Mouse (Mus musculus): ENCODE results near the gene Abi3. TPM values are rescaled to one million over a fixed set of nuclear protein-coding genes. Genes with fewer than 3 reads are reported as not detected.
A peak's percentile ranks its signal among the peaks of the same experiment; 100 is the strongest.

Abi3 gene
- total and polyA plus RNA-seq, 3 experiments, result 24.4 to 74.5 (median 31.4) TPM

GRCm38 (mm10) chr11:95814101-95814500, 28.2 kb downstream of the Abi3 start:
- TF ChIP-seq MEF2A (IDR thresholded peaks at IDR 0.05; ENCODE audit: borderline replicate concordance, low read depth, low read length), result no peak
- TF ChIP-seq RCOR1 (conservative IDR thresholded peaks at IDR 0.05; ENCODE audit: low read depth, low read length), result no peak
- no peak for TF ChIP-seq BHLHE40 (IDR thresholded peaks at IDR 0.05; ENCODE audit: low read depth, low read length)
- no peak for DNase-seq (ENCODE audit: extremely low read depth)
- no peak overlapping the region for H3K27ac ChIP-seq (ENCODE audit: insufficient read depth, low read depth)
- no peaks in the 10 kb centered on the region for H3K36me3 ChIP-seq (replicated peaks in 1 of 2; ENCODE audit: control insufficient read depth in 1 of 2, insufficient read depth in 1 of 2, low read length in 1 of 2)
- dilution Hi-C loops (cut with MboI; ENCODE audit: extremely low pct_ligation_motif_present, extremely low pct_unique_long_range_greater_than_20kb, low sequenced_read_pairs), result no loop called here
- no peak overlapping the region for H3K4me3 ChIP-seq (replicated peaks in 1 of 3; ENCODE audit: low read depth in 2 of 3, low read length in 2 of 3, poor library complexity in 1 of 3)
- no peak overlapping the region for H3K9ac ChIP-seq (ENCODE audit: insufficient read depth, low read depth)
- no peak overlapping the region for H3K4me2 ChIP-seq (ENCODE audit: insufficient read depth, low read depth, poor library complexity, severe bottlenecking)
- no peaks in the 10 kb centered on the region for H3K79me2 ChIP-seq (replicated peaks; ENCODE audit: control insufficient read depth, extremely low read depth, insufficient read depth, poor library complexity, severe bottlenecking)
- peaks cover 14% of the 10 kb centered on the region for H3K9me3 ChIP-seq (replicated peaks; ENCODE audit: low read length)
- peaks cover 3 to 11% of the 10 kb centered on the region in 2 experiments for H3K4me1 ChIP-seq (ENCODE audit: control insufficient read depth in 1 of 2, insufficient read depth in 2 of 2)
- H3K27me3 ChIP-seq (replicated peaks), result peaks cover 13% of the 10 kb centered on the region
- in situ Hi-C loops (cut with MboI; ENCODE audit: low pct_ligation_motif_present, low pct_unique_long_range_greater_than_20kb, low sequenced_read_pairs), result no loop called here

- H3K4me1 ChIP-seq (ENCODE audit: control insufficient read depth in 1 of 2, insufficient read depth in 2 of 2), result peaks cover 3 to 11% of the 10 kb centered on the region in 2 experiments
- no peak for DNase-seq (ENCODE audit: extremely low read depth)
- H3K4me2 ChIP-seq (ENCODE audit: insufficient read depth, low read depth, poor library complexity, severe bottlenecking), result no peak overlapping the region
- TF ChIP-seq MAX (IDR thresholded peaks at IDR 0.05; ENCODE audit: low read length), result no peak
- peak; percentile 25; the same call in 1 of the 2 replicates for TF ChIP-seq BHLHE40 (IDR thresholded peaks at IDR 0.05; ENCODE audit: low read depth, low read length)
- in situ Hi-C loops (cut with MboI; ENCODE audit: low pct_ligation_motif_present, low pct_unique_long_range_greater_than_20kb, low sequenced_read_pairs) (no loop called here), dilution Hi-C loops (cut with MboI; ENCODE audit: extremely low pct_ligation_motif_present, extremely low pct_unique_long_range_greater_than_20kb, low sequenced_read_pairs) (no loop called here)
- no peaks in the 10 kb centered on the region for H3K79me2 ChIP-seq (replicated peaks; ENCODE audit: control insufficient read depth, extremely low read depth, insufficient read depth, poor library complexity, severe bottlenecking)
- no peak overlapping the region for H3K9ac ChIP-seq (ENCODE audit: insufficient read depth, low read depth)
- H3K27ac ChIP-seq (ENCODE audit: insufficient read depth, low read depth), result no peak overlapping the region
- H3K9me3 ChIP-seq (replicated peaks; ENCODE audit: low read length), result peaks cover 24% of the 10 kb centered on the region
- no peak overlapping the region for H3K4me3 ChIP-seq (replicated peaks in 1 of 3; ENCODE audit: low read depth in 2 of 3, low read length in 2 of 3, poor library complexity in 1 of 3)
- no peaks in the 10 kb centered on the region for H3K36me3 ChIP-seq (replicated peaks in 1 of 2; ENCODE audit: control insufficient read depth in 1 of 2, insufficient read depth in 1 of 2, low read length in 1 of 2)
- peaks cover 8% of the 10 kb centered on the region for H3K27me3 ChIP-seq (replicated peaks)
Measured at GRCm38 (mm10) chr11:95812224-95812623, 30.1 kb downstream of the Abi3 start.

GRCm38 (mm10) chr11:95811741-95812140, 30.5 kb downstream of the Abi3 start:
- H3K4me1 ChIP-seq (ENCODE audit: control insufficient read depth in 1 of 2, insufficient read depth in 2 of 2), result peaks cover 3 to 11% of the 10 kb centered on the region in 2 experiments
- H3K79me2 ChIP-seq (replicated peaks; ENCODE audit: control insufficient read depth, extremely low read depth, insufficient read depth, poor library complexity, severe bottlenecking), result no peaks in the 10 kb centered on the region
- H3K9ac ChIP-seq (ENCODE audit: insufficient read depth, low read depth), result no peak overlapping the region
- in situ Hi-C loops (cut with MboI; ENCODE audit: low pct_ligation_motif_present, low pct_unique_long_range_greater_than_20kb, low sequenced_read_pairs) (no loop called here), dilution Hi-C loops (cut with MboI; ENCODE audit: extremely low pct_ligation_motif_present, extremely low pct_unique_long_range_greater_than_20kb, low sequenced_read_pairs) (no loop called here)
- H3K4me2 ChIP-seq (ENCODE audit: insufficient read depth, low read depth, poor library complexity, severe bottlenecking), result no peak overlapping the region
- no peak for DNase-seq (ENCODE audit: extremely low read depth)
- TF ChIP-seq MAX (IDR thresholded peaks at IDR 0.05; ENCODE audit: low read length) (0 out of 2 replicates have a peak, but pooled peaks have one; percentile 7), SMC3 (IDR thresholded peaks at IDR 0.05; ENCODE audit: low read depth, low read length) (no peak)
- no peak overlapping the region for H3K27ac ChIP-seq (ENCODE audit: insufficient read depth, low read depth)
- H3K9me3 ChIP-seq (replicated peaks; ENCODE audit: low read length), result peaks cover 28% of the 10 kb centered on the region
- no peak overlapping the region for H3K4me3 ChIP-seq (replicated peaks in 1 of 3; ENCODE audit: low read depth in 2 of 3, low read length in 2 of 3, poor library complexity in 1 of 3)
- H3K36me3 ChIP-seq (replicated peaks in 1 of 2; ENCODE audit: control insufficient read depth in 1 of 2, insufficient read depth in 1 of 2, low read length in 1 of 2), result no peaks in the 10 kb centered on the region
- H3K27me3 ChIP-seq (replicated peaks), result peaks cover 7% of the 10 kb centered on the region

- Histone ChIP-seq H3K27me3 (replicated peaks) (peaks cover 5% of the 10 kb centered on the region), H3K4me1 (ENCODE audit: control insufficient read depth in 1 of 2, insufficient read depth in 2 of 2) (peaks cover 3 to 12% of the 10 kb centered on the region in 2 experiments), H3K27ac (ENCODE audit: insufficient read depth, low read depth) (no peak overlapping the region), H3K9ac (ENCODE audit: insufficient read depth, low read depth) (no peak overlapping the region), H3K9me3 (replicated peaks; ENCODE audit: low read length) (peaks cover 27% of the 10 kb centered on the region), H3K4me3 (replicated peaks in 1 of 3; ENCODE audit: low read depth in 2 of 3, low read length in 2 of 3, poor library complexity in 1 of 3) (no peak overlapping the region), H3K36me3 (replicated peaks in 1 of 2; ENCODE audit: control insufficient read depth in 1 of 2, insufficient read depth in 1 of 2, low read length in 1 of 2) (no peaks in the 10 kb centered on the region), H3K4me2 (ENCODE audit: insufficient read depth, low read depth, poor library complexity, severe bottlenecking) (no peak overlapping the region), H3K79me2 (replicated peaks; ENCODE audit: control insufficient read depth, extremely low read depth, insufficient read depth, poor library complexity, severe bottlenecking) (no peaks in the 10 kb centered on the region)
- in situ Hi-C loops (cut with MboI; ENCODE audit: low pct_ligation_motif_present, low pct_unique_long_range_greater_than_20kb, low sequenced_read_pairs), result no loop called here
- TF ChIP-seq RCOR1 (conservative IDR thresholded peaks at IDR 0.05; ENCODE audit: low read depth, low read length) (no peak), ZNF384 (IDR thresholded peaks at IDR 0.05; ENCODE audit: low read depth, low read length) (peak; percentile 59; the same call in 1 of the 2 replicates)
- dilution Hi-C loops (cut with MboI; ENCODE audit: extremely low pct_ligation_motif_present, extremely low pct_unique_long_range_greater_than_20kb, low sequenced_read_pairs), result no loop called here
- no peak for DNase-seq (ENCODE audit: extremely low read depth)
Measured at GRCm38 (mm10) chr11:95810828-95811227, 31.4 kb downstream of the Abi3 start.

Measured in CH12.LX (cell line).